Mouse (Mus musculus): ENCODE results near the gene Abcc3. TPM values are rescaled to one million over a fixed set of nuclear protein-coding genes. Genes with fewer than 3 reads are reported as not detected.
A peak's percentile ranks its signal among the peaks of the same experiment; 100 is the strongest.

Abcc3 gene
- total RNA-seq (2021): 1 to 10 TPM; 2.0 to 2.9 TPM

- intact Hi-C loops (cut with DNase I): no loop called here
- peak in 1 of 2 experiments; percentile 34 for DNase-seq (ENCODE audit: low spot score in 2 of 2)
These were observed at the start of gene Abcc3 for GRCm38 (mm10) chr11:94392672-94393109. Abcc3 (minus strand) TSS chr11:94392997.

GRCm38 (mm10) chr11:94441752-94442151 lies 49.0 kb upstream of the Abcc3 start:
- DNase-seq (ENCODE audit: low spot score in 2 of 2): no peak
- intact Hi-C loops (cut with DNase I): no loop called here

GRCm38 (mm10) chr11:94441122-94441521 lies 48.3 kb upstream of the Abcc3 start:
- intact Hi-C loops (cut with DNase I): no loop called here
- DNase-seq (ENCODE audit: low spot score in 2 of 2): no peak

GRCm38 (mm10) chr11:94440421-94440820 lies 47.6 kb upstream of the Abcc3 start:
- no peak for DNase-seq (ENCODE audit: low spot score in 2 of 2)
- intact Hi-C loops (cut with DNase I): no loop called here

GRCm38 (mm10) chr11:94429011-94429651 lies 36.3 kb upstream of the Abcc3 start:
- no peak for DNase-seq (ENCODE audit: low spot score in 2 of 2)
- intact Hi-C loops (cut with DNase I): no loop called here

- intact Hi-C loops (cut with DNase I): no loop called here
- DNase-seq (ENCODE audit: low spot score in 2 of 2): no peak
These were observed 35.5 kb upstream of the Abcc3 start for GRCm38 (mm10) chr11:94428091-94428835.

- intact Hi-C loops (cut with DNase I): loop anchor here (2.0 kb wide), 2 partner anchors 29 to 47 kb away; no protein-coding TSS in a partner anchor
- peak; percentile 48 to 81 for DNase-seq (ENCODE audit: low spot score in 2 of 2)
These were observed 32.9 kb upstream of the Abcc3 start for GRCm38 (mm10) chr11:94425656-94426055.

- intact Hi-C loops (cut with DNase I): loop anchor here (2.0 kb wide), 2 partner anchors 30 to 48 kb away; no protein-coding TSS in a partner anchor
- DNase-seq (ENCODE audit: low spot score in 2 of 2): no peak
These were observed 32.4 kb upstream of the Abcc3 start for GRCm38 (mm10) chr11:94425215-94425614.

GRCm38 (mm10) chr11:94424380-94424779 lies 31.6 kb upstream of the Abcc3 start:
- peak; percentile 41 to 70 for DNase-seq (ENCODE audit: low spot score in 2 of 2)
- intact Hi-C loops (cut with DNase I): loop anchor here (2.0 to 5.0 kb wide), 3 partner anchors 30 to 118 kb away; no protein-coding TSS in a partner anchor

- intact Hi-C loops (cut with DNase I): loop anchor here (2.0 to 5.0 kb wide), 3 partner anchors 31 to 118 kb away; no protein-coding TSS in a partner anchor
- no peak for DNase-seq (ENCODE audit: low spot score in 2 of 2)
These were observed 31.1 kb upstream of the Abcc3 start for GRCm38 (mm10) chr11:94423855-94424254.

GRCm38 (mm10) chr11:94420991-94421390 lies 28.2 kb upstream of the Abcc3 start:
- intact Hi-C loops (cut with DNase I): loop anchor here (1.0 to 5.0 kb wide), 2 partner anchors 65 to 121 kb away; partner anchors contain the start of gene Spata20
- no peak for DNase-seq (ENCODE audit: low spot score in 2 of 2)

- intact Hi-C loops (cut with DNase I): loop anchor here (1.0 to 5.0 kb wide), 2 partner anchors 66 to 122 kb away; partner anchors contain the start of gene Spata20
- peak in 1 of 2 experiments; percentile 67 for DNase-seq (ENCODE audit: low spot score in 2 of 2)
These were observed 27.5 kb upstream of the Abcc3 start for GRCm38 (mm10) chr11:94420325-94420724.

GRCm38 (mm10) chr11:94419004-94419727 lies 26.4 kb upstream of the Abcc3 start:
- intact Hi-C loops (cut with DNase I): no loop called here
- DNase-seq (ENCODE audit: low spot score in 2 of 2): no peak

GRCm38 (mm10) chr11:94414042-94414441 lies 21.2 kb upstream of the Abcc3 start:
- intact Hi-C loops (cut with DNase I): loop anchor here (5.0 kb wide), 1 partner anchor 123 kb away; no protein-coding TSS in a partner anchor
- no peak for DNase-seq (ENCODE audit: low spot score in 2 of 2)

- intact Hi-C loops (cut with DNase I): loop anchor here (2.0 to 5.0 kb wide), 2 partner anchors 55 to 124 kb away; no protein-coding TSS in a partner anchor
- no peak for DNase-seq (ENCODE audit: low spot score in 2 of 2)
These were observed 20.7 kb upstream of the Abcc3 start for GRCm38 (mm10) chr11:94413516-94413915.

GRCm38 (mm10) chr11:94412998-94413469 lies 20.2 kb upstream of the Abcc3 start:
- DNase-seq (ENCODE audit: low spot score in 2 of 2): peak in 1 of 2 experiments; percentile 79
- intact Hi-C loops (cut with DNase I): loop anchor here (2.0 to 5.0 kb wide), 2 partner anchors 56 to 124 kb away; no protein-coding TSS in a partner anchor

- intact Hi-C loops (cut with DNase I): loop anchor here (2.0 to 5.0 kb wide), 2 partner anchors 56 to 125 kb away; no protein-coding TSS in a partner anchor
These were observed 19.8 kb upstream of the Abcc3 start for GRCm38 (mm10) chr11:94412562-94412961.

GRCm38 (mm10) chr11:94407803-94408321 lies 15.1 kb upstream of the Abcc3 start:
- intact Hi-C loops (cut with DNase I): no loop called here
- no peak for DNase-seq (ENCODE audit: low spot score in 2 of 2)

More at GRCm38 (mm10) chr11:94412562-94412961, 19.8 kb upstream of the Abcc3 start:
- DNase-seq (ENCODE audit: low spot score in 2 of 2): no peak

GRCm38 (mm10) chr11:94405348-94405747 lies 12.6 kb upstream of the Abcc3 start:
- intact Hi-C loops (cut with DNase I): loop anchor here (1.0 to 2.0 kb wide), 2 partner anchors 65 to 77 kb away; partner anchors contain the start of gene Ankrd40
- DNase-seq (ENCODE audit: low spot score in 2 of 2): peak in 1 of 2 experiments; percentile 90

Measured in left cerebral cortex, postnatal 25 days (tissue).